Mouse (Mus musculus) cortical plate, adult 2 months (tissue): ENCODE data around the gene Fam185a.

ENCODE experiments used
- CTCF ChIP-seq: fragments of 200-500 bp; IDR thresholded peaks from 2 replicates; pipeline ENCODE4 v1.5.1; 2011; ENCODE audit warnings: mild to moderate bottlenecking, control low read depth, low read length; ENCODE audit not compliant: insufficient read depth; ENCODE audit errors: extremely low read depth
- POLR2A ChIP-seq: fragments of 200-500 bp; IDR thresholded peaks from 2 replicates; pipeline ENCODE4 v1.6.1; 2011; ENCODE audit warnings: mild to moderate bottlenecking, low read length, control low read depth; ENCODE audit not compliant: insufficient read depth; ENCODE audit errors: extremely low read depth

- TF ChIP-seq POLR2A (no peak), CTCF (no peak)
These were observed at the start of gene Fam185a, which contains the start of gene Ccdc146 for GRCm38 (mm10) chr5:21424614-21425602.
